28 mouse cellular contexts compared by ENCODE assay signal in genomic region chr4:63147268-63147667, GRCm38 (mm10). TPM values are rescaled to one million over a fixed set of nuclear protein-coding genes. Genes with fewer than 3 reads are reported as not detected.
DNase-seq lines count a peak whose midpoint lies in the region; ATAC-seq and TF ChIP-seq lines count a peak whose summit lies in the region.
"Had no signal": no experiment of that assay in that cellular context is flagged by ENCODE, and none has a peak within 500 bp of the region (broad histone marks: within the 10 kb centered on the region; RNA-seq: fewer than 3 reads in every experiment).

No protein-coding gene starts in this region.

- H3K4me3 ChIP-seq in heart, adult 2 months: no peak overlapping the region
- H3K4me3 ChIP-seq in liver, postnatal 0 days (ENCODE audit: low read depth, low read length): no peak overlapping the region
- no peak overlapping the region for H3K4me3 ChIP-seq in liver, embryonic 12.5 days
- H3K4me3 ChIP-seq: embryonic facial prominence, embryonic 13.5 days; hindbrain, embryonic 13.5 days; liver, embryonic 13.5 days; megakaryocyte, embryonic 14.5 days; midbrain, embryonic 15.5 days; neural tube, embryonic 15.5 days had no signal

- no peak for TF ChIP-seq POLR2A in heart, adult 2 months (IDR thresholded peaks at IDR 0.05; ENCODE audit: insufficient read depth, low read depth, low read length)

- no peak overlapping the region for H3K9ac ChIP-seq in heart, adult 2 months (ENCODE audit: low read depth, low read length)
- H3K9ac ChIP-seq in liver, postnatal 0 days (replicated peaks): no peak overlapping the region
- H3K9ac ChIP-seq in liver, embryonic 12.5 days: no peak overlapping the region
- H3K9ac ChIP-seq: embryonic facial prominence, embryonic 13.5 days; hindbrain, embryonic 13.5 days; liver, embryonic 13.5 days; midbrain, embryonic 15.5 days; neural tube, embryonic 15.5 days had no signal

- H3K27me3 ChIP-seq in heart, adult 2 months (ENCODE audit: control insufficient read depth, insufficient read depth, low read length): no peaks in the 10 kb centered on the region
- H3K27me3 ChIP-seq in liver, postnatal 0 days (ENCODE audit: insufficient read depth, low read length): no peaks in the 10 kb centered on the region
- no peaks in the 10 kb centered on the region for H3K27me3 ChIP-seq in liver, embryonic 12.5 days (replicated peaks)
- H3K27me3 ChIP-seq: embryonic facial prominence, embryonic 13.5 days; hindbrain, embryonic 13.5 days; liver, embryonic 13.5 days; midbrain, embryonic 15.5 days; neural tube, embryonic 15.5 days had no signal

- no peaks in the 10 kb centered on the region for H3K79me2 ChIP-seq in heart, adult 2 months (replicated peaks; ENCODE audit: control insufficient read depth, insufficient read depth, low read length)

- DNase-seq in heart, adult 2 months: no peak
- no peak for DNase-seq in heart, postnatal 36 days
- no peak for DNase-seq in liver, postnatal 0 days
- DNase-seq in ES-CJ7 (ENCODE audit: low read depth, low spot score): peak; percentile 50
- peak; percentile 8 for DNase-seq in c-Kit-positive CD71-positive TER-119-positive erythroid progenitor cells, embryonic 14.5 days (ENCODE audit: low spot score)
- no peak for DNase-seq in right cerebral cortex, postnatal 14 days
- DNase-seq in cerebellum, postnatal 36 days: no peak
- DNase-seq: adrenal gland, adult 2 months; B cell, adult 2 months; cerebellum, adult 9-11 months; gastrocnemius, postnatal 36 days; heart, postnatal 10 days; kidney, adult 11 months; kidney, postnatal 14 days; left cerebral cortex, postnatal 4 days; liver, embryonic 13.5 days; lung, postnatal 10 days; spleen, adult 18-20 months; thymus, adult 18-20 months had no signal

- no peaks in the 10 kb centered on the region for H3K36me3 ChIP-seq in heart, adult 2 months (ENCODE audit: control insufficient read depth, insufficient read depth, low read length)
- peaks cover 8% of the 10 kb centered on the region for H3K36me3 ChIP-seq in liver, postnatal 0 days (replicated peaks; ENCODE audit: insufficient read depth, low read length)
- peaks cover 42% of the 10 kb centered on the region for H3K36me3 ChIP-seq in liver, embryonic 12.5 days
- H3K36me3 ChIP-seq: embryonic facial prominence, embryonic 13.5 days; hindbrain, embryonic 13.5 days; midbrain, embryonic 15.5 days; neural tube, embryonic 15.5 days had no signal

- 93% methylated on average over 6 of the region's 6 CpGs for WGBS in heart, adult 2 months
- WGBS in liver, postnatal 0 days (ENCODE audit: insufficient replicate concordance): 92% methylated on average over 6 of the region's 6 CpGs
- 80% methylated on average over 6 of the region's 6 CpGs for WGBS in liver, embryonic 12.5 days (ENCODE audit: insufficient replicate concordance)

- TF ChIP-seq CTCF in heart, adult 2 months (IDR thresholded peaks at IDR 0.05): peak; percentile 12; the same call in 1 of the 2 replicates
- peak; percentile 51; the same call in 1 of the 2 replicates for TF ChIP-seq CTCF in liver, postnatal 0 days (IDR thresholded peaks at IDR 0.05; ENCODE audit: low read depth)

- no peak overlapping the region for H3K27ac ChIP-seq in heart, adult 2 months
- H3K27ac ChIP-seq in liver, postnatal 0 days (ENCODE audit: low read depth): no peak overlapping the region
- H3K27ac ChIP-seq in liver, embryonic 12.5 days: no peak overlapping the region
- H3K27ac ChIP-seq: embryonic facial prominence, embryonic 13.5 days; hindbrain, embryonic 13.5 days; liver, embryonic 13.5 days; midbrain, embryonic 15.5 days; neural tube, embryonic 15.5 days had no signal

- no peaks in the 10 kb centered on the region for H3K4me1 ChIP-seq in heart, adult 2 months (ENCODE audit: control insufficient read depth, insufficient read depth, low read length)
- H3K4me1 ChIP-seq in liver, postnatal 0 days (ENCODE audit: insufficient read depth): peaks cover 8% of the 10 kb centered on the region; the same call in 1 of the 2 replicates
- no peaks in the 10 kb centered on the region for H3K4me1 ChIP-seq in liver, embryonic 12.5 days
- H3K4me1 ChIP-seq: embryonic facial prominence, embryonic 13.5 days; hindbrain, embryonic 13.5 days; megakaryocyte, embryonic 14.5 days; midbrain, embryonic 15.5 days; neural tube, embryonic 15.5 days had no signal

- no peak for TF ChIP-seq EP300 in heart, adult 2 months (IDR thresholded peaks at IDR 0.05; ENCODE audit: insufficient read depth, low read depth, low read length)
- no peak for TF ChIP-seq EP300 in liver, postnatal 0 days (IDR thresholded peaks at IDR 0.05; ENCODE audit: low read depth)

- no peak for ATAC-seq in liver, postnatal 0 days
- no peak for ATAC-seq in liver, embryonic 12.5 days
- ATAC-seq: forebrain, embryonic 16.5 days; midbrain, embryonic 15.5 days had no signal

- no peaks in the 10 kb centered on the region for H3K9me3 ChIP-seq in liver, postnatal 0 days (ENCODE audit: low read length)
- peaks cover 5% of the 10 kb centered on the region for H3K9me3 ChIP-seq in liver, embryonic 12.5 days (replicated peaks)
- H3K9me3 ChIP-seq: embryonic facial prominence, embryonic 13.5 days; midbrain, embryonic 15.5 days; neural tube, embryonic 15.5 days had no signal

- intact Hi-C loops in heart, adult 2 months (cut with DNase I): no loop called here
- intact Hi-C loops in heart, postnatal 36 days (cut with DNase I): no loop called here

- H3K4me2 ChIP-seq in liver, postnatal 0 days (ENCODE audit: low read depth, low read length): no peak overlapping the region
- no peak overlapping the region for H3K4me2 ChIP-seq in liver, embryonic 12.5 days
- H3K4me2 ChIP-seq: embryonic facial prominence, embryonic 13.5 days; hindbrain, embryonic 13.5 days; liver, embryonic 13.5 days; midbrain, embryonic 15.5 days; neural tube, embryonic 15.5 days had no signal

RNA-seq across cellular contexts. Expression of gene Ambp, which starts 7.3 kb away (rescaled TPM):
- total RNA-seq in heart, adult 2 months (2021): not detected
- polyA plus RNA-seq in heart, adult 2 months (2012; rRNA removed): 0.91 TPM in 1 of 2 replicates, not detected in the other
- not detected for total RNA-seq in heart, postnatal 36 days (2021)
- polyA plus RNA-seq in liver, postnatal 0 days (2015; fragmentation: Nextera tagmentation; extraction: Ambion mirVana): 2,449 and 2,507 TPM in 2 replicates
- polyA plus RNA-seq in liver, embryonic 12.5 days (2016; fragmentation: Nextera tagmentation; extraction: Ambion mirVana): 586 and 615 TPM in 2 replicates
- total RNA-seq: heart, postnatal 10 days; layer of hippocampus, adult 8-10 months; left cerebral cortex, adult 18-20 months; left cerebral cortex, postnatal 4 days had no signal
- polyA plus RNA-seq: embryonic facial prominence, embryonic 13.5 days; hindbrain, embryonic 13.5 days had no signal

RNA-seq across cellular contexts. Expression of gene Kif12, which starts 24.7 kb away (rescaled TPM):
- total RNA-seq in heart, adult 2 months (2021): not detected
- polyA plus RNA-seq in heart, adult 2 months (2012; rRNA removed): not detected in 2 replicates
- not detected for total RNA-seq in heart, postnatal 36 days (2021)
- polyA plus RNA-seq in liver, postnatal 0 days (2015; fragmentation: Nextera tagmentation; extraction: Ambion mirVana): 0.40 and 0.59 TPM in 2 replicates
- 7.1 and 7.2 TPM in 2 replicates for polyA plus RNA-seq in liver, embryonic 12.5 days (2016; fragmentation: Nextera tagmentation; extraction: Ambion mirVana)
- total RNA-seq: adrenal gland, adult 2 months; gastrocnemius, postnatal 36 days; heart, postnatal 10 days; layer of hippocampus, adult 8-10 months; left cerebral cortex, adult 18-20 months; left cerebral cortex, postnatal 4 days had no signal
- polyA plus RNA-seq: adrenal gland, adult 2 months; embryonic facial prominence, embryonic 13.5 days; hindbrain, embryonic 13.5 days had no signal

Comparison
In these comparisons a context has a peak if more than half of its experiments do, and no peak if none do; other contexts are left out.
1. DNase-seq: peak in ES-CJ7 (single experiment) and c-Kit-positive CD71-positive TER-119-positive erythroid progenitor cells, embryonic 14.5 days (single experiment); none in heart, adult 2 months (0 of 2), heart, postnatal 36 days (0 of 2), liver, postnatal 0 days (single experiment), right cerebral cortex, postnatal 14 days (single experiment) and cerebellum, postnatal 36 days (0 of 2).
2. RNA of gene Ambp, which starts 7.3 kb away (polyA plus RNA-seq): 2,449 to 2,507 TPM in liver, postnatal 0 days and 586 to 615 TPM in liver, embryonic 12.5 days; 0.91 TPM in heart, adult 2 months; every median in the first group is over 100 times any median in the second.